Mouse (Mus musculus) ES-E14 (cell line): ENCODE measurements at regions not wholly inside any gene's neighbourhood (a gene's known extent, or its start where the extent isn't known, plus 50 kb on each side); places are given as distances from the start of the nearest gene placed in this dataset.

Experiments
- DNase-seq: peaks from one replicate; pipeline ENCODE4 v3.0.0-alpha.2; 2013; ENCODE audit warnings: low read depth, low spot score
- H3K27ac ChIP-seq: 2 replicates; pipeline ENCODE4 v1.5.1; 2012; ENCODE audit warnings: low read depth, mild to moderate bottlenecking, low read length, moderate library complexity, mixed read lengths; ENCODE audit not compliant: poor library complexity, insufficient read depth, severe bottlenecking
- H3K36me3 ChIP-seq: 2 replicates; pipeline ENCODE4 v1.6.1; 2012; ENCODE audit warnings: mild to moderate bottlenecking, low read length, moderate library complexity, mixed read lengths; ENCODE audit not compliant: control insufficient read depth, poor library complexity, insufficient read depth, severe bottlenecking
- H3K4me1 ChIP-seq, 2 experiments: fragments of 150-350 bp in 1 of 2; sonication (generic) in 1 of 2; 2 replicates each; pipeline ENCODE4 v1.6.1; 2012; ENCODE audit warnings: low read length in 2 of 2, mild to moderate bottlenecking in 1 of 2, mixed read lengths in 1 of 2; ENCODE audit not compliant: control insufficient read depth in 2 of 2, insufficient read depth in 2 of 2, poor library complexity in 1 of 2
- H3K4me3 ChIP-seq, 2 experiments: fragments of 150-350 bp in 1 of 2; sonication (generic) in 1 of 2; 2 replicates each; pipeline ENCODE4 v1.5.1; 2012; ENCODE audit warnings: low read length in 2 of 2, low read depth in 1 of 2, mild to moderate bottlenecking in 1 of 2, mixed read lengths in 1 of 2; ENCODE audit not compliant: insufficient read depth in 1 of 2, poor library complexity in 1 of 2, severe bottlenecking in 1 of 2
- H3K9ac ChIP-seq: 2 replicates; pipeline ENCODE4 v1.6.1; 2012; ENCODE audit warnings: low read depth, mild to moderate bottlenecking, low read length, mixed read lengths; ENCODE audit not compliant: poor library complexity, insufficient read depth, severe bottlenecking
- H3K9me3 ChIP-seq: fragments of 150-350 bp; sonication (generic); 2 replicates; pipeline ENCODE4 v1.6.1; 2012; ENCODE audit warnings: low read depth, mild to moderate bottlenecking, low read length; ENCODE audit not compliant: control insufficient read depth, insufficient read depth
- CHD2 ChIP-seq: IDR thresholded peaks from 2 replicates; pipeline ENCODE4 v1.6.1; 2014; ENCODE audit warnings: mild to moderate bottlenecking, low read depth, low read length, inconsistent platforms
- HCFC1 ChIP-seq: IDR thresholded peaks from 2 replicates; pipeline ENCODE4 v1.6.1; 2012; ENCODE audit warnings: low read length, inconsistent platforms, borderline replicate concordance; ENCODE audit not compliant: insufficient read depth
- MAFK ChIP-seq: IDR thresholded peaks from 2 replicates; pipeline ENCODE4 v1.6.1; 2014; ENCODE audit warnings: mild to moderate bottlenecking, low read depth, low read length, inconsistent platforms; ENCODE audit not compliant: insufficient read depth
- ZC3H11A ChIP-seq: IDR thresholded peaks from 2 replicates; pipeline ENCODE4 v1.6.1; 2012; ENCODE audit warnings: low read depth, mild to moderate bottlenecking, inconsistent platforms, low read length, borderline replicate concordance
- ZNF384 ChIP-seq: IDR thresholded peaks from 2 replicates; pipeline ENCODE4 v1.6.1; 2012; ENCODE audit warnings: low read depth, low read length, inconsistent platforms
- in situ Hi-C, 2 experiments: fragments of 600-800 bp; cut with MboI; formaldehyde crosslinking; loops; one replicate each; pipeline ENCODE4 v1.15.1; 2025; ENCODE audit warnings: low sequenced_read_pairs in 2 of 2, inconsistent platforms in 1 of 2; ENCODE audit not compliant: unreplicated experiment in 2 of 2

GRCm38 (mm10) chr3:159004013-159004412 lies 442.0 kb upstream of the Lrrc7 start:
- Histone ChIP-seq H3K27ac (no peak overlapping the region), H3K4me3 (no peak overlapping the region), H3K9ac (no peak overlapping the region), H3K9me3 (no peaks in the 10 kb centered on the region), H3K36me3 (no peaks in the 10 kb centered on the region), H3K4me1 (no peaks in the 10 kb centered on the region)
- DNase-seq, result no peak
- TF ChIP-seq ZC3H11A, result no peak
- no peak for TF ChIP-seq ZNF384
- TF ChIP-seq MAFK, result no peak
- TF ChIP-seq CHD2, result no peak
- TF ChIP-seq HCFC1, result no peak
- in situ Hi-C loops, result no loop called here

GRCm38 (mm10) chr3:158985438-158986111 lies 423.6 kb upstream of the Lrrc7 start:
- Histone ChIP-seq H3K27ac (no peak overlapping the region), H3K4me1 (no peaks in the 10 kb centered on the region), H3K9me3 (no peaks in the 10 kb centered on the region), H3K36me3 (no peaks in the 10 kb centered on the region), H3K9ac (no peak overlapping the region), H3K4me3 (no peak overlapping the region)
- in situ Hi-C loops, result no loop called here
- TF ChIP-seq MAFK (no peak), ZC3H11A (no peak), HCFC1 (no peak), CHD2 (no peak), ZNF384 (no peak)
- no peak for DNase-seq

- TF ChIP-seq ZNF384 (no peak), CHD2 (no peak), HCFC1 (no peak), MAFK (no peak), ZC3H11A (no peak)
- no peak overlapping the region for H3K9ac ChIP-seq
- in situ Hi-C loops, result no loop called here
- H3K4me3 ChIP-seq, result no peak overlapping the region
- no peak overlapping the region for H3K27ac ChIP-seq
- H3K4me1 ChIP-seq, result no peaks in the 10 kb centered on the region
- no peak for DNase-seq
- H3K36me3 ChIP-seq, result no peaks in the 10 kb centered on the region
- H3K9me3 ChIP-seq, result no peaks in the 10 kb centered on the region
These were observed 385.0 kb upstream of the Lrrc7 start for GRCm38 (mm10) chr3:158947063-158947462.

- H3K4me1 ChIP-seq, result no peaks in the 10 kb centered on the region
- TF ChIP-seq CHD2, result no peak
- TF ChIP-seq ZC3H11A, result no peak
- no peak for TF ChIP-seq MAFK
- no peak for TF ChIP-seq HCFC1
- no peak for TF ChIP-seq ZNF384
- H3K27ac ChIP-seq, result no peak overlapping the region
- no peak overlapping the region for H3K4me3 ChIP-seq
- in situ Hi-C loops, result no loop called here
- no peak overlapping the region for H3K9ac ChIP-seq
- no peak for DNase-seq
- no peaks in the 10 kb centered on the region for H3K9me3 ChIP-seq
- H3K36me3 ChIP-seq, result no peaks in the 10 kb centered on the region
These were observed 343.1 kb upstream of the Lrrc7 start for GRCm38 (mm10) chr3:158905104-158905503.
